In genomic region chr1:138842315-138842714, GRCm38 (mm10) we compare ENCODE assay signal across 9 mouse cellular contexts. TPM values are rescaled to one million over a fixed set of nuclear protein-coding genes. Genes with fewer than 3 reads are reported as not detected.
DNase-seq lines count a peak whose midpoint lies in the region; ATAC-seq and TF ChIP-seq lines count a peak whose summit lies in the region.
"Had no signal": no experiment of that assay in that cellular context is flagged by ENCODE, and none has a peak within 500 bp of the region (broad histone marks: within the 10 kb centered on the region; RNA-seq: fewer than 3 reads in every experiment).

No protein-coding gene starts in this region.

- peak overlapping the region; percentile 56 for H3K4me3 ChIP-seq in heart, embryonic 10.5 days
- H3K4me3 ChIP-seq in heart, postnatal 0 days (ENCODE audit: low read depth, low read length): peak overlapping the region; percentile 45
- H3K4me3 ChIP-seq in liver, postnatal 0 days (ENCODE audit: low read depth, low read length): peak overlapping the region; percentile 41; the same call in 1 of the 2 replicates
- no peak overlapping the region for H3K4me3 ChIP-seq in left cerebral cortex, adult 2 months
- H3K4me3 ChIP-seq: erythroblast, embryonic 14.5 days had no signal

- no peak overlapping the region for H3K9ac ChIP-seq in heart, postnatal 0 days (replicated peaks; ENCODE audit: low read depth, low read length)
- H3K9ac ChIP-seq in liver, postnatal 0 days (replicated peaks): no peak overlapping the region

- POLR2A ChIA-PET in Patski (lab: Charles Lee): no interaction called here

- in situ Hi-C loops in Patski (cut with MboI; ENCODE audit: low pct_unique_long_range_greater_than_20kb): loop anchor here (5.0 to 25.0 kb wide), 3 partner anchors 120 to 595 kb away; partner anchors contain the start of gene Dennd1b

- WGBS in heart, embryonic 10.5 days: under 1% methylated on average over 8 of the region's 8 CpGs
- 4% methylated on average over 8 of the region's 8 CpGs for WGBS in heart, postnatal 0 days
- WGBS in liver, postnatal 0 days (ENCODE audit: insufficient replicate concordance): under 1% methylated on average over 8 of the region's 8 CpGs

- intact Hi-C loops in left cerebral cortex, adult 2 months (cut with DNase I): loop anchor here (5.0 kb wide), 1 partner anchor 1895 kb away; no protein-coding TSS in a partner anchor

- H3K4me1 ChIP-seq in heart, embryonic 10.5 days: peaks cover 30% of the 10 kb centered on the region
- no peaks in the 10 kb centered on the region for H3K4me1 ChIP-seq in heart, postnatal 0 days (ENCODE audit: control insufficient read depth, insufficient read depth)
- peaks cover 15% of the 10 kb centered on the region for H3K4me1 ChIP-seq in liver, postnatal 0 days (ENCODE audit: insufficient read depth)

- peaks cover 87% of the 10 kb centered on the region for H3K27me3 ChIP-seq in heart, embryonic 10.5 days (ENCODE audit: insufficient read depth, poor library complexity, severe bottlenecking)
- H3K27me3 ChIP-seq in Patski: peaks cover 4% of the 10 kb centered on the region
- peaks cover 85% of the 10 kb centered on the region for H3K27me3 ChIP-seq in heart, postnatal 0 days (ENCODE audit: control insufficient read depth, insufficient read depth, low read length)
- peaks cover 98% of the 10 kb centered on the region for H3K27me3 ChIP-seq in liver, postnatal 0 days (ENCODE audit: insufficient read depth, low read length)

- TF ChIP-seq EP300 in heart, postnatal 0 days (IDR thresholded peaks at IDR 0.05; ENCODE audit: low read depth): no peak
- TF ChIP-seq EP300 in liver, postnatal 0 days (IDR thresholded peaks at IDR 0.05; ENCODE audit: low read depth): no peak

- ATAC-seq in Patski: peak; percentile 53
- no peak for ATAC-seq in heart, postnatal 0 days (ENCODE audit: insufficient read depth, low read depth)
- ATAC-seq in liver, postnatal 0 days: no peak
- ATAC-seq in frontal cortex, adult (ENCODE audit: low TSS enrichment): no peak

- DNase-seq in heart, embryonic 10.5 days (ENCODE audit: low spot score): no peak
- DNase-seq in heart, adult 9 months (ENCODE audit: low spot score in 2 of 2): no peak
- no peak for DNase-seq in Patski (ENCODE audit: low read depth, low spot score)
- DNase-seq in heart, postnatal 0 days (ENCODE audit: low spot score): no peak
- no peak for DNase-seq in liver, postnatal 0 days
- no peak for DNase-seq in thymus, adult 18-20 months
- no peak for DNase-seq in left cerebral cortex, adult 2 months (ENCODE audit: extremely low spot score in 1 of 2, low spot score in 2 of 2)

- CTCF ChIA-PET in Patski (lab: Charles Lee): interaction anchor here (0.8 to 1.8 kb wide), 2 partner anchors 9 to 15 kb away, joined by 3 to 4 read pairs; no protein-coding TSS in a partner anchor

- no peak for TF ChIP-seq CTCF in Patski (IDR thresholded peaks at IDR 0.05)
- TF ChIP-seq CTCF in heart, postnatal 0 days (IDR thresholded peaks at IDR 0.05; ENCODE audit: low read depth): no peak
- no peak for TF ChIP-seq CTCF in liver, postnatal 0 days (IDR thresholded peaks at IDR 0.05; ENCODE audit: low read depth)
- no peak for TF ChIP-seq CTCF in left cerebral cortex, adult 2 months (IDR thresholded peaks at IDR 0.05)

- H3K36me3 ChIP-seq in heart, embryonic 10.5 days: no peaks in the 10 kb centered on the region
- no peaks in the 10 kb centered on the region for H3K36me3 ChIP-seq in heart, postnatal 0 days (replicated peaks; ENCODE audit: control insufficient read depth, insufficient read depth, low read length)
- H3K36me3 ChIP-seq in liver, postnatal 0 days (replicated peaks; ENCODE audit: insufficient read depth, low read length): no peaks in the 10 kb centered on the region

- no peak overlapping the region for H3K27ac ChIP-seq in heart, embryonic 10.5 days
- no peak overlapping the region for H3K27ac ChIP-seq in heart, postnatal 0 days (ENCODE audit: low read depth)
- H3K27ac ChIP-seq in liver, postnatal 0 days (ENCODE audit: low read depth): no peak overlapping the region
- no peak overlapping the region for H3K27ac ChIP-seq in left cerebral cortex, adult 2 months

- no peaks in the 10 kb centered on the region for H3K9me3 ChIP-seq in heart, embryonic 10.5 days
- H3K9me3 ChIP-seq in heart, postnatal 0 days (replicated peaks; ENCODE audit: control insufficient read depth, low read length): no peaks in the 10 kb centered on the region
- H3K9me3 ChIP-seq in liver, postnatal 0 days (ENCODE audit: low read length): no peaks in the 10 kb centered on the region

- peak overlapping the region; percentile 62 for H3K4me2 ChIP-seq in heart, postnatal 0 days (ENCODE audit: low read depth, low read length)
- H3K4me2 ChIP-seq in liver, postnatal 0 days (ENCODE audit: low read depth, low read length): peak overlapping the region; percentile 59

RNA-seq across cellular contexts. Expression of gene Lhx9, which starts 6.1 kb away (rescaled TPM):
- polyA plus RNA-seq in heart, embryonic 10.5 days (2016; fragmentation: Nextera tagmentation; extraction: Ambion mirVana): 3.5 and 5.2 TPM in 2 replicates
- polyA plus RNA-seq in Patski (2021): 27.0 TPM
- not detected in 2 replicates for total RNA-seq in heart, postnatal 0 days (2014; rRNA removed; ENCODE audit: low replicate concordance)
- polyA plus RNA-seq in heart, postnatal 0 days (2015; fragmentation: Nextera tagmentation; extraction: Ambion mirVana): 0.05 TPM in 2 replicates
- polyA plus RNA-seq in liver, postnatal 0 days (2015; fragmentation: Nextera tagmentation; extraction: Ambion mirVana): 0.04 TPM in 2 replicates
- 1 to 10 TPM in 1 of 2 experiments, under 1 TPM in 1; 0.48 to 1.2 TPM for total RNA-seq in left cerebral cortex, adult 2 months (2021)
- polyA plus RNA-seq: erythroblast, embryonic 14.5 days had no signal

RNA-seq across cellular contexts. Expression of gene 2310009B15Rik, which starts 14.3 kb away (rescaled TPM):
- polyA plus RNA-seq in heart, embryonic 10.5 days (2016; fragmentation: Nextera tagmentation; extraction: Ambion mirVana): 27.0 and 30.2 TPM in 2 replicates
- polyA plus RNA-seq in Patski (2021): 29.8 TPM
- 30.8 and 43.9 TPM in 2 replicates for total RNA-seq in heart, postnatal 0 days (2014; rRNA removed; ENCODE audit: low replicate concordance)
- 42.7 and 48.2 TPM in 2 replicates for polyA plus RNA-seq in heart, postnatal 0 days (2015; fragmentation: Nextera tagmentation; extraction: Ambion mirVana)
- polyA plus RNA-seq in liver, postnatal 0 days (2015; fragmentation: Nextera tagmentation; extraction: Ambion mirVana): 28.0 and 28.2 TPM in 2 replicates
- 10 to 100 TPM; 13.0 to 14.5 TPM for total RNA-seq in left cerebral cortex, adult 2 months (2021)
